Mouse (Mus musculus) midbrain, embryonic 10.5 days (tissue): ENCODE data around the gene Gm15155. TPM values are rescaled to one million over a fixed set of nuclear protein-coding genes. Genes with fewer than 3 reads are reported as not detected.

ENCODE experiments used
- polyA plus RNA-seq: library from polyadenylated mRNA; unstranded; fragments of >200 nt; fragmentation: Nextera tagmentation; extraction: Ambion mirVana; gene quantifications from 2 replicates; pipeline ENCODE4 v1.2.1, GENCODE M21; 2016

Gm15155 gene
- polyA plus RNA-seq, 1 experiment from 2014 or later, result not detected

Other genes with a start within 250 kb of the Gm15155 start
- gene Ptchd1, start 927 bp upstream of the Gm15155 start, polyA plus RNA-seq, result 0.72 and 1.0 TPM in 2 replicates